Mouse (Mus musculus) C2C12 (cell line): ENCODE measurements around the gene Cds1.

Source experiments
- CTCF ChIP-seq: IDR thresholded peaks from one replicate; pipeline ENCODE4 v1.5.1; 2011; ENCODE audit not compliant: control insufficient read depth, insufficient read depth, insufficient read length
- MAX ChIP-seq: IDR thresholded peaks from one replicate; pipeline ENCODE4 v1.6.1; 2011; ENCODE audit warnings: mild to moderate bottlenecking, control low read depth

- TF ChIP-seq CTCF = no peak
- no peak for TF ChIP-seq MAX
Measured at GRCm38 (mm10) chr5:101742014-101742413, 22.9 kb upstream of the Cds1 start.
